Mouse (Mus musculus) kidney, adult 2 months (tissue): ENCODE results near the gene Mctp2. TPM values are rescaled to one million over a fixed set of nuclear protein-coding genes. Genes with fewer than 3 reads are reported as not detected.

ENCODE experiments used
- DNase-seq: peaks from one replicate; pipeline ENCODE4 v3.0.0; 2021
- H3K27ac ChIP-seq: fragments of 200-500 bp; 2 replicates; pipeline ENCODE4 v1.5.1; 2012; ENCODE audit warnings: low read depth, low read length, control low read depth, inconsistent platforms; ENCODE audit not compliant: insufficient read depth
- H3K27me3 ChIP-seq: fragments of 200-500 bp; replicated peaks from 2 replicates; pipeline ENCODE4 v1.6.1; 2012; ENCODE audit warnings: mild to moderate bottlenecking, moderate library complexity, low read length, inconsistent platforms; ENCODE audit not compliant: control insufficient read depth, insufficient read depth
- H3K36me3 ChIP-seq: fragments of 200-500 bp; 2 replicates; pipeline ENCODE4 v1.6.1; 2012; ENCODE audit warnings: mild to moderate bottlenecking, moderate library complexity, low read length, inconsistent platforms; ENCODE audit not compliant: control insufficient read depth, insufficient read depth
- H3K4me1 ChIP-seq: fragments of 200-500 bp; 2 replicates; pipeline ENCODE4 v1.6.1; 2011; ENCODE audit warnings: low read length; ENCODE audit not compliant: control insufficient read depth, insufficient read depth
- H3K4me3 ChIP-seq: fragments of 200-500 bp; 2 replicates; pipeline ENCODE4 v1.5.1; 2011; ENCODE audit warnings: mild to moderate bottlenecking, low read depth, low read length, control low read depth; ENCODE audit not compliant: insufficient read depth
- CTCF ChIP-seq: fragments of 200-500 bp; conservative IDR thresholded peaks from 2 replicates; pipeline ENCODE4 v1.5.1; 2011; ENCODE audit warnings: low read depth, mild to moderate bottlenecking, control low read depth, low read length, moderate library complexity, mixed read lengths; ENCODE audit not compliant: insufficient read depth, insufficient read length
- POLR2A ChIP-seq: fragments of 200-500 bp; IDR thresholded peaks from one replicate; pipeline ENCODE4 v1.6.1; 2011; ENCODE audit warnings: low read depth, low read length, control low read depth
- WGBS: fragments of 180-500 bp; shearing (Covaris S2); methylation state at CpG from one replicate; pipeline ENCODE4 v1.1.7; 2018; 5-methylcytosine and 5-hydroxymethylcytosine counted together
- polyA plus RNA-seq: library from polyadenylated mRNA; depleted of rRNA; stranded (reverse); fragments of >200 nt; gene quantifications from 2 replicates; pipeline ENCODE4 v1.2.3, GENCODE M21; 2012; rRNA removed

The Mctp2 gene
- 0.48 and 1.5 TPM in 2 replicates for polyA plus RNA-seq

DNA sequence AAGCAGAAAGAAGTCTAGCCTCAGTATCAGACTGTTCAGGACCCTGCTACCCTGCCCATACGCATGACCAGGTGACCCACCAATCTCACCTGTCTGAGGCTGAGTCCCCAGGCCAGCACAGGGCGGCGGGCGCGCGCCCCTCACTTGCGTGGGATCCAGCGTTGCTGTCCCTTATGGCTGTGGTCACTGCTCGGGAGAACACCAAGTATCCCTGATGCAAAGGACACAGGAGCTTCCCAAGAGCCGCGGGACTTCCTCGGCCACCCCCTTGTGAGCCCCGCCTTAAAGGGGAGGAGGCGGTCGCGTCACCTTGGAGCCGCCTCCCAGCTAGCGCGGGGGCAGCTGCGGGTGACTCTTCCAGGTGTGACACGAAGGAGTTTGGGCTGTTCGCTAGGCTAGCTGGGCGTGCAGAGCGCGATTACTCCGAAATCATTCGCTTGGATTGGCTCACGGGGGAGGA, at the start of gene Mctp2:
Mctp2 (minus strand) TSS at position 227 of the 460 bp plus-strand sequence.
- TF ChIP-seq POLR2A = no peak
- TF ChIP-seq CTCF = no peak
- WGBS = under 1% methylated on average over 28 of the region's 28 CpGs
- Histone ChIP-seq H3K4me3 (peak within 1 kb of the TSS; percentile 69), H3K36me3 (no peaks in the 10 kb centered on the region), H3K27me3 (no peaks in the 10 kb centered on the region), H3K4me1 (no peaks in the 10 kb centered on the region), H3K27ac (no peak within 1 kb of the TSS)
- DNase-seq = peak; percentile 74

DNA sequence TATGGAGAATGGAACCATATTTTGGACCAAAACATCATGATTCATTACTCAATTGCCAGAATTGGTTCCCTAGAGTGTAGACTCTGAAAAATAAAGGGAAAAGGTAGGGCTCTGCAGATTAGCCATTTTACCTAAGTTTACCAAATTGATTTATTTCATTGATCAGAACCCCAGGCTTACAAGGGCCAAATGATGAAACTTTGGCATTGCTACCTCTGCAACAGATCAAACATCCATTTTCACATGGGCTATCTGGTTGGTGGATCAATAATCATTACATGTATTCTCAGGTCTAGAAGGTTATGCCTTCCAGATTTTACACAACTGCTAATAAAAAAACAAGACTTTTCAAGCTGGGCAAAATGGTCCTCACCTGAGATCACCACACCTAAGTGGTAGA, 39.5 kb upstream of the Mctp2 start:
- DNase-seq = no peak
- TF ChIP-seq POLR2A (no peak), CTCF (no peak)
- H3K27ac ChIP-seq = no peak overlapping the region

DNA sequence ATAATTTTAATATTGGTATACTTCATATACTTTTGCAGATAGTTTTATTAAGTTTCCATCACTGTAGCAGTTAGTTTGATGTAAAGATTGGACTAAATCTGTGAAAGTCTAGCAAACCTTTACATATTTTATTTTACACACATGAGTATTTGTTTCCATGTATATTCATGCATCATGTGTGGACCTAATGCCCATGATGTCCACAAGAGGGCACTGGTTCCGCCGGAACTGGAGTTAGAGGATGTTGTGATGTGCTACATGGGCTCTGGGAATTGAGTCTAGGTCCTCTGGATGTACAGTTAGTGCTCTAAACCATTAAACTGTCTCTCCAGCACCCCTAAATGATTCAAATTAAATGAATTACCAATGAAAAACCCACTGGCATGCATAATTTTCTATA, 37.3 kb upstream of the Mctp2 start:
- TF ChIP-seq POLR2A = no peak
- peak; percentile 50 for TF ChIP-seq CTCF
- no peak overlapping the region for H3K27ac ChIP-seq
- H3K27me3 ChIP-seq = no peaks in the 10 kb centered on the region
- H3K4me1 ChIP-seq = no peaks in the 10 kb centered on the region
- WGBS = 80% methylated on average over 2 of the region's 2 CpGs
- DNase-seq = no peak
- no peaks in the 10 kb centered on the region for H3K36me3 ChIP-seq
- H3K4me3 ChIP-seq = no peak overlapping the region

More for the DNA sequence above, 39.5 kb upstream of the Mctp2 start:
- H3K4me3 ChIP-seq = no peak overlapping the region
- no peaks in the 10 kb centered on the region for H3K36me3 ChIP-seq
- no peaks in the 10 kb centered on the region for H3K4me1 ChIP-seq
- H3K27me3 ChIP-seq = no peaks in the 10 kb centered on the region

DNA sequence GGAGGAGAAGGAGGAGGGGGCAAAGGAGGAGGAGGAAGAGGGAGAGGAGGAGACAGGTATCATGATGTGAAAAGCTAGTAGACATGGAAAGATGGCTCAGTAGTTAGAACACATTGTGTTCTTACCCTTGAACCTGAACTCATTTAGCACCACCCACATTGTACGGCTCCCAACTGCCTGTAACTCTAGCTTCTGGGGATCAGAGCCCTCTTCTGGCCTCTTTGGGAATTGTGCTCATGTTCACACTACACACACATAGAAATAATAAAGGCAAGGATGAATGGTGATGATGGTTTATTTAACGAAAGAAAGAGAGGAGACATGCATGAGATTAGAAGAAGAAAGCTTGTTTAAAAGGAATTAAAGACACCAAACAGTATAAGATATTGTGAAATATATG, 36.4 kb upstream of the Mctp2 start:
- H3K27me3 ChIP-seq = no peaks in the 10 kb centered on the region
- no peak overlapping the region for H3K4me3 ChIP-seq
- TF ChIP-seq CTCF (no peak; the same call in 1 of the 2 replicates), POLR2A (no peak)
- DNase-seq = no peak
- no peaks in the 10 kb centered on the region for H3K36me3 ChIP-seq
- 53% methylated on average over 2 of the region's 2 CpGs for WGBS
- H3K27ac ChIP-seq = no peak overlapping the region
- no peaks in the 10 kb centered on the region for H3K4me1 ChIP-seq

DNA sequence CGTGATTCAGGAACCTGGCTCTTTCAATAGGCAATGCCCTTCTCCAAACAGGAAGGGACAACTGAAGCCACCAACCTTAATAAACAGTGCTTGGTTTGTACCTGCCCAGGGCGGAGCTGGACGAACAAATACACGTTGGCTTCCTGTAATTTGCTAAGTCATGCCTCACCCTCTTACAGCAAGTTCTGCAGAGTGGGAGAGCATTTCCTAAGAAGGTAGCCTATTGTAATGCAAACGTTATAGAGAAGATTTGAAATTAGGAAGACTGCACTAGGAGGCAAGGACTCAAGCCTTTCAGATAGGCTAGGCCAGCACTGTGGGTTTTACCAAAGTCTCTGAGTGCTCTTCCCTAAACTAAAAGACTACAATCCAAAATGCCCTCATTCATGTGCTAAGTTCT, 19.6 kb upstream of the Mctp2 start:
- H3K36me3 ChIP-seq = no peaks in the 10 kb centered on the region
- H3K27ac ChIP-seq = no peak overlapping the region
- H3K27me3 ChIP-seq = no peaks in the 10 kb centered on the region
- no peaks in the 10 kb centered on the region for H3K4me1 ChIP-seq
- H3K4me3 ChIP-seq = no peak overlapping the region
- TF ChIP-seq CTCF (no peak), POLR2A (no peak)
- WGBS = 75% methylated on average over 5 of the region's 5 CpGs
- no peak for DNase-seq

DNA sequence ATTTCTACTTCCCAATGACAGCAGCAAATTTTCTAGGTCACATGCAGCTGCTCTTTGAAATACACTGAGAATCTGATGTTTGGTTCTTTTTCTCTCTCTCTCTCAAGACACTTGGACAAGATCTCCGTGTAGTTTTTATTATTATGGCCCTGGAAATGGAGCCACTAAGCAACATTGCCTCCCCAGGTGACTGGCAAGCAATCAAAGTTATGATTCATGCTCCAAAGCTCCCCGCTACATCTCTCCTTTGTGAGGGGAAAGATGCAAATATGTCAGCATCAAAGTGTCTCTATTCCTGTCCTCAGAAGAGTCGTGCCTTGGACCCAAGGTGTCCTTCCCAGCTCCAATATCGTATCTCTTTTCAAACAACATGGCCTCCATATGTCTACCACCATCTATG, 14.5 kb upstream of the Mctp2 start:
- H3K36me3 ChIP-seq = no peaks in the 10 kb centered on the region
- no peak for DNase-seq
- TF ChIP-seq POLR2A = no peak
- no peak for TF ChIP-seq CTCF
- H3K4me3 ChIP-seq = no peak overlapping the region
- WGBS = 76% methylated on average over 4 of the region's 4 CpGs
- no peak overlapping the region for H3K27ac ChIP-seq
- H3K27me3 ChIP-seq = no peaks in the 10 kb centered on the region
- no peaks in the 10 kb centered on the region for H3K4me1 ChIP-seq

DNA sequence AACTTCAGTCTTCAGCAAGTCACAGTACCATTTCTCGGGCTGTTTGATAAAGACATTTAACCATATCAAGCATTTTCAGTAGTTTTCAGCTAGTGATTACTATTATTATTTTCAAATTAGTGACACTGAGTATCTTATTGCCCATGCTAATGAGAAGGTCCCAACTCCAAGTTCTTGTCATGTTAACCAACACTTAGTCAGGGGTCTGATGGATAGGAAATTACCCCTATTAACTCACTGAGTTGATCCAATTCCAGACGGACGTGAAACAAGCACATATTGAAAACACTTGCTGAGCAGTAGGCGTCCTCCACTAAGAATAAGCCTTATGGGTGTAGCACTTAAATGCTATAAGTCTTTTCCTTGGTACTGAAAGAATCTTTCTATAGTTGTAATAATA, 14.0 kb upstream of the Mctp2 start:
- DNase-seq = no peak
- no peaks in the 10 kb centered on the region for H3K36me3 ChIP-seq
- no peak for TF ChIP-seq CTCF
- H3K4me3 ChIP-seq = no peak overlapping the region
- H3K27ac ChIP-seq = no peak overlapping the region
- H3K27me3 ChIP-seq = no peaks in the 10 kb centered on the region
- H3K4me1 ChIP-seq = no peaks in the 10 kb centered on the region
- 88% methylated on average over 4 of the region's 4 CpGs for WGBS
